16 mouse cellular contexts compared by ENCODE assay signal in the genomic region with DNA sequence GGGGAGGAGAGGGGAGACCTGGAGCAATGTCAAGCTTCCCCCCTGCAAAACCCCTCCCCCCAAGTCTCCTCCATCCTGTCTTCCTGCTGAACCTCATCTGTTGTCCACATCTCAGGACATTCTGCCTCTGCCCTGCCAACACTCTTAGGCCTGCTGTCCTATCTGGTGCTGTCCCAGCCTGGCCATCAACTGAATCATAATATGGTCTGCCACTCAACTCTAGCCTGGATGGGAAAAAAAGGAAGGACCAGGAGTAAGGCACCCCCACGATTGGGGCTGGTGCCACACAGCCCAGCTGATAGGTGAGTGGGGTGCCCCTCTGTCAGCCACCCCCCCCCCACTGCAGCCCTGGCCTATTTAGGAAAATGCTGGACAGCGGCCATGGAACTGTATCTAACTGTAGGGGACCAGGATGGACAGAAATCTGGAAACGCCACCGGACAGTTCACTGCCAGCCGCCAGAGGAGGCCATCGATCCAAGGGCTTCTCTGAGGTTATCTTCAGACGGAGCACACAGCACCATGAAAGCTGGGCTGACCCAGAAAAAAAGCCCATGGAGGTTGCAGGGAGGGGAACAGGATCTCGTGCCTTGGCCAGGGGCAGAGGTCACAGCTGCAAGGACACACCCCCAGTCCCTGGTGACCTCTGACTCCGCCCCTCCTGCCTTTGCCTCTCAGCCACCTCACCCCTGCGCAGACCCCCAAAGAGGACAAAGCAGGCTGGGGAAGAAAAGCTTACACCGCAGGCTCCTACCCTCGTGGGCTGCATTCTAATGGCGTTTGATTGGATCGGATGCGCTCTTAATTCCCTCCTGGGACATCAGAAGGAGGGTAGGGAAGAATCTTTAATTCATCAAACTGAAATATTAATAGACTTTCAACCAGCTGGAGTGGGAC. TPM values are rescaled to one million over a fixed set of nuclear protein-coding genes. Genes with fewer than 3 reads are reported as not detected.
DNase-seq lines count a peak whose midpoint lies in the region; ATAC-seq and TF ChIP-seq lines count a peak whose summit lies in the region.
"Had no signal": no experiment of that assay in that cellular context is flagged by ENCODE, and none has a peak within 500 bp of the region (broad histone marks: within the 10 kb centered on the region; RNA-seq: fewer than 3 reads in every experiment).

No protein-coding gene starts in this region.

- TF ChIP-seq EP300 in ES-Bruce4 (IDR thresholded peaks at IDR 0.05; ENCODE audit: insufficient read depth, low read depth, low read length) = 0 out of 2 replicates have a peak, but pooled peaks have one; percentile 48

- ATAC-seq in forebrain, embryonic 15.5 days (replicated peaks) = no peak
- ATAC-seq in hindbrain, embryonic 11.5 days (ENCODE audit: low FRiP score) = peak; percentile 31
- peak; percentile 22; the same call in 1 of the 2 replicates for ATAC-seq in midbrain, embryonic 13.5 days
- ATAC-seq: intestine, postnatal 0 days had no signal

- H3K27ac ChIP-seq in forebrain, embryonic 10.5 days = peak overlapping the region; percentile 51
- no peak overlapping the region for H3K27ac ChIP-seq in forebrain, embryonic 15.5 days (replicated peaks)
- H3K27ac ChIP-seq in ES-Bruce4 (ENCODE audit: insufficient read depth, low read length) = no peak overlapping the region
- H3K27ac ChIP-seq in hindbrain, embryonic 11.5 days (ENCODE audit: low read depth, low read length) = peak overlapping the region; percentile 73
- H3K27ac ChIP-seq in midbrain, embryonic 13.5 days = peak overlapping the region; percentile 82
- H3K27ac ChIP-seq: embryonic facial prominence, embryonic 15.5 days had no signal

- 33% methylated on average over 15 of the region's 15 CpGs for WGBS in forebrain, embryonic 10.5 days
- WGBS in forebrain, embryonic 15.5 days = 28% methylated on average over 15 of the region's 15 CpGs
- WGBS in hindbrain, embryonic 11.5 days = 22% methylated on average over 15 of the region's 15 CpGs
- WGBS in midbrain, embryonic 13.5 days = 15% methylated on average over 15 of the region's 15 CpGs

- DNase-seq in forebrain, embryonic 10.5 days (ENCODE audit: extremely low spot score, low spot score) = no peak
- peak; percentile 70 for DNase-seq in hindbrain, embryonic 11.5 days (ENCODE audit: low spot score)
- DNase-seq in ovary, postnatal 14 days (ENCODE audit: low spot score) = no peak
- DNase-seq in kidney, postnatal 36 days = no peak
- DNase-seq in heart, adult 9 months (ENCODE audit: low spot score in 2 of 2) = no peak
- DNase-seq: adrenal gland, adult 2 months; heart, adult 11 months; heart, postnatal 10 days; kidney, postnatal 25 days; layer of hippocampus, postnatal 36 days; liver had no signal

- H3K4me1 ChIP-seq in forebrain, embryonic 10.5 days = peaks cover 45% of the 10 kb centered on the region
- peaks cover 21% of the 10 kb centered on the region for H3K4me1 ChIP-seq in forebrain, embryonic 15.5 days
- H3K4me1 ChIP-seq in ES-Bruce4 (ENCODE audit: control insufficient read depth, insufficient read depth, low read length) = no peaks in the 10 kb centered on the region
- peaks cover 9% of the 10 kb centered on the region for H3K4me1 ChIP-seq in hindbrain, embryonic 11.5 days (replicated peaks; ENCODE audit: control insufficient read depth, insufficient read depth, low read length)
- peaks cover 40% of the 10 kb centered on the region for H3K4me1 ChIP-seq in midbrain, embryonic 13.5 days (replicated peaks)

- H3K36me3 ChIP-seq in forebrain, embryonic 10.5 days (replicated peaks) = no peaks in the 10 kb centered on the region
- H3K36me3 ChIP-seq in forebrain, embryonic 15.5 days = no peaks in the 10 kb centered on the region
- H3K36me3 ChIP-seq in ES-Bruce4 (ENCODE audit: control insufficient read depth, insufficient read depth, low read length, poor library complexity, severe bottlenecking) = no peaks in the 10 kb centered on the region
- H3K36me3 ChIP-seq in hindbrain, embryonic 11.5 days (ENCODE audit: control insufficient read depth, insufficient read depth, low read length) = no peaks in the 10 kb centered on the region
- H3K36me3 ChIP-seq in midbrain, embryonic 13.5 days = no peaks in the 10 kb centered on the region
- H3K36me3 ChIP-seq: embryonic facial prominence, embryonic 15.5 days had no signal

- no peak overlapping the region for H3K4me2 ChIP-seq in forebrain, embryonic 15.5 days (replicated peaks)
- peak overlapping the region; percentile 8; the same call in 1 of the 2 replicates for H3K4me2 ChIP-seq in hindbrain, embryonic 11.5 days (replicated peaks; ENCODE audit: low read depth, low read length)
- 0 out of 2 replicates have a peak overlapping the region, but pooled peaks have one; percentile 2 for H3K4me2 ChIP-seq in midbrain, embryonic 13.5 days (replicated peaks)
- H3K4me2 ChIP-seq: embryonic facial prominence, embryonic 15.5 days had no signal

- H3K9ac ChIP-seq in forebrain, embryonic 15.5 days (replicated peaks) = no peak overlapping the region
- H3K9ac ChIP-seq in ES-Bruce4 (ENCODE audit: low read depth, poor library complexity, severe bottlenecking) = no peak overlapping the region
- peak overlapping the region; percentile 42; the same call in 1 of the 2 replicates for H3K9ac ChIP-seq in hindbrain, embryonic 11.5 days (ENCODE audit: low read depth, low read length)
- peak overlapping the region; percentile 12; the same call in 1 of the 2 replicates for H3K9ac ChIP-seq in midbrain, embryonic 13.5 days (replicated peaks)
- H3K9ac ChIP-seq: embryonic facial prominence, embryonic 15.5 days had no signal

- H3K4me3 ChIP-seq in forebrain, embryonic 10.5 days = no peak overlapping the region
- H3K4me3 ChIP-seq in forebrain, embryonic 15.5 days = no peak overlapping the region
- H3K4me3 ChIP-seq in ES-Bruce4 (ENCODE audit: low read depth, low read length) = no peak overlapping the region
- no peak overlapping the region for H3K4me3 ChIP-seq in hindbrain, embryonic 11.5 days (ENCODE audit: low read depth, low read length)
- H3K4me3 ChIP-seq in midbrain, embryonic 13.5 days (replicated peaks) = no peak overlapping the region
- H3K4me3 ChIP-seq: embryonic facial prominence, embryonic 15.5 days had no signal

- no peak for TF ChIP-seq CTCF in ES-Bruce4 (IDR thresholded peaks at IDR 0.05; ENCODE audit: low read depth, low read length)

- H3K27me3 ChIP-seq in forebrain, embryonic 10.5 days (ENCODE audit: poor library complexity, severe bottlenecking) = peaks cover 93% of the 10 kb centered on the region
- H3K27me3 ChIP-seq in forebrain, embryonic 15.5 days = peaks cover 34% of the 10 kb centered on the region
- H3K27me3 ChIP-seq in ES-Bruce4 (ENCODE audit: control insufficient read depth, insufficient read depth, low read length, poor library complexity, severe bottlenecking) = no peaks in the 10 kb centered on the region
- peaks cover 21% of the 10 kb centered on the region for H3K27me3 ChIP-seq in hindbrain, embryonic 11.5 days (ENCODE audit: control insufficient read depth, insufficient read depth, low read length)
- peaks cover 39% of the 10 kb centered on the region for H3K27me3 ChIP-seq in midbrain, embryonic 13.5 days

- no peak for TF ChIP-seq POLR2A in ES-Bruce4 (IDR thresholded peaks at IDR 0.05; ENCODE audit: insufficient read depth, low read length)

- no peaks in the 10 kb centered on the region for H3K9me3 ChIP-seq in forebrain, embryonic 10.5 days
- H3K9me3 ChIP-seq in forebrain, embryonic 15.5 days = no peaks in the 10 kb centered on the region
- no peaks in the 10 kb centered on the region for H3K9me3 ChIP-seq in ES-Bruce4 (replicated peaks; ENCODE audit: control insufficient read depth, insufficient read depth, low read length, poor library complexity, severe bottlenecking)
- no peaks in the 10 kb centered on the region for H3K9me3 ChIP-seq in hindbrain, embryonic 11.5 days (ENCODE audit: control insufficient read depth, low read length)
- no peaks in the 10 kb centered on the region for H3K9me3 ChIP-seq in midbrain, embryonic 13.5 days
- H3K9me3 ChIP-seq: embryonic facial prominence, embryonic 15.5 days had no signal

RNA-seq across cellular contexts. Expression of gene Grm4, which starts 2.3 kb away (rescaled TPM):
- polyA plus RNA-seq in forebrain, embryonic 10.5 days (2016; fragmentation: Nextera tagmentation; extraction: Ambion mirVana) = 0.61 and 0.73 TPM in 2 replicates
- polyA plus RNA-seq in forebrain, embryonic 15.5 days (2015; fragmentation: Nextera tagmentation; extraction: Ambion mirVana) = 2.4 and 3.0 TPM in 2 replicates
- polyA plus RNA-seq in ES-Bruce4 (2011; ENCODE audit: insufficient read depth, insufficient read length, low read depth, missing spikeins) = 0.49 and 0.63 TPM in 2 replicates
- 2.5 and 3.6 TPM in 2 replicates for polyA plus RNA-seq in hindbrain, embryonic 11.5 days (2014; fragmentation: Nextera tagmentation; extraction: Ambion mirVana)
- polyA plus RNA-seq in midbrain, embryonic 13.5 days (2015; fragmentation: Nextera tagmentation; extraction: Ambion mirVana) = 5.8 and 6.1 TPM in 2 replicates

RNA-seq across cellular contexts. Expression of gene Hmga1, which starts 37.3 kb away (rescaled TPM):
- 821 and 911 TPM in 2 replicates for polyA plus RNA-seq in forebrain, embryonic 10.5 days (2016; fragmentation: Nextera tagmentation; extraction: Ambion mirVana)
- 106 and 121 TPM in 2 replicates for polyA plus RNA-seq in forebrain, embryonic 15.5 days (2015; fragmentation: Nextera tagmentation; extraction: Ambion mirVana)
- 933 and 989 TPM in 2 replicates for polyA plus RNA-seq in ES-Bruce4 (2011; ENCODE audit: insufficient read depth, insufficient read length, low read depth, missing spikeins)
- polyA plus RNA-seq in hindbrain, embryonic 11.5 days (2014; fragmentation: Nextera tagmentation; extraction: Ambion mirVana) = 305 and 319 TPM in 2 replicates
- polyA plus RNA-seq in midbrain, embryonic 13.5 days (2015; fragmentation: Nextera tagmentation; extraction: Ambion mirVana) = 120 and 124 TPM in 2 replicates

RNA-seq across cellular contexts. Expression of gene AI413582, which starts 46.6 kb away (rescaled TPM):
- polyA plus RNA-seq in forebrain, embryonic 10.5 days (2016; fragmentation: Nextera tagmentation; extraction: Ambion mirVana) = 12.5 and 12.7 TPM in 2 replicates
- polyA plus RNA-seq in forebrain, embryonic 15.5 days (2015; fragmentation: Nextera tagmentation; extraction: Ambion mirVana) = 34.8 and 37.4 TPM in 2 replicates
- 14.4 and 16.8 TPM in 2 replicates for polyA plus RNA-seq in ES-Bruce4 (2011; ENCODE audit: insufficient read depth, insufficient read length, low read depth, missing spikeins)
- polyA plus RNA-seq in hindbrain, embryonic 11.5 days (2014; fragmentation: Nextera tagmentation; extraction: Ambion mirVana) = 17.1 and 19.0 TPM in 2 replicates
- polyA plus RNA-seq in midbrain, embryonic 13.5 days (2015; fragmentation: Nextera tagmentation; extraction: Ambion mirVana) = 33.4 and 36.8 TPM in 2 replicates

Comparison
In these comparisons a context has a peak if more than half of its experiments do, and no peak if none do; other contexts are left out.
1. H3K27ac ChIP-seq: peak in forebrain, embryonic 10.5 days (single experiment), hindbrain, embryonic 11.5 days (single experiment) and midbrain, embryonic 13.5 days (single experiment); none in forebrain, embryonic 15.5 days (single experiment) and ES-Bruce4 (single experiment).
2. H3K9ac ChIP-seq: peak in hindbrain, embryonic 11.5 days (single experiment) and midbrain, embryonic 13.5 days (single experiment); none in forebrain, embryonic 15.5 days (single experiment) and ES-Bruce4 (single experiment).